Mouse (Mus musculus): ENCODE results near the gene Stard9. TPM values are rescaled to one million over a fixed set of nuclear protein-coding genes. Genes with fewer than 3 reads are reported as not detected.
"Not testable (repeated sequence)": the region's sequence is repeated elsewhere in the genome, so short reads cannot be mapped to it uniquely, and the experiment has no call there.

The Stard9 gene
- polyA plus RNA-seq, 1 experiment from 2014 or later = 4.3 TPM

GRCm38 (mm10) chr2:120656711-120657110, 27.8 kb downstream of the Stard9 start:
- Histone ChIP-seq H3K36me3 (no peaks in the 10 kb centered on the region), H3K9ac (no peak overlapping the region), H3K4me1 (no peaks in the 10 kb centered on the region), H3K9me3 (no peaks in the 10 kb centered on the region), H3K4me3 (replicated peaks) (no peak overlapping the region), H3K27me3 (replicated peaks) (no peaks in the 10 kb centered on the region), H3K27ac (no peak overlapping the region), H3K4me2 (no peak overlapping the region)
- 89% methylated on average over 2 of the region's 2 CpGs for WGBS
- ATAC-seq (ENCODE audit: insufficient read depth, low FRiP score, low read depth) = peak; percentile 68; the same call in 1 of the 2 replicates

GRCm38 (mm10) chr2:120658486-120658885, 29.6 kb downstream of the Stard9 start:
- WGBS = 72% methylated on average over 5 of the region's 5 CpGs
- Histone ChIP-seq H3K4me2 (no peak overlapping the region), H3K9me3 (no peaks in the 10 kb centered on the region), H3K27me3 (replicated peaks) (no peaks in the 10 kb centered on the region), H3K4me1 (no peaks in the 10 kb centered on the region), H3K9ac (no peak overlapping the region), H3K36me3 (no peaks in the 10 kb centered on the region), H3K27ac (no peak overlapping the region), H3K4me3 (replicated peaks) (no peak overlapping the region)
- ATAC-seq (ENCODE audit: insufficient read depth, low FRiP score, low read depth) = no peak

- no peak overlapping the region for H3K4me2 ChIP-seq
- H3K27ac ChIP-seq = no peak overlapping the region
- no peak for ATAC-seq (ENCODE audit: insufficient read depth, low FRiP score, low read depth)
- H3K4me1 ChIP-seq = no peaks in the 10 kb centered on the region
- no peaks in the 10 kb centered on the region for H3K27me3 ChIP-seq (replicated peaks)
- H3K4me3 ChIP-seq (replicated peaks) = no peak overlapping the region
- no peaks in the 10 kb centered on the region for H3K9me3 ChIP-seq
- no peak overlapping the region for H3K9ac ChIP-seq
- no peaks in the 10 kb centered on the region for H3K36me3 ChIP-seq
Measured at GRCm38 (mm10) chr2:120659318-120659717, 30.4 kb downstream of the Stard9 start.

- no peak overlapping the region for H3K27ac ChIP-seq
Measured at GRCm38 (mm10) chr2:120660486-120661078, 31.7 kb downstream of the Stard9 start.

GRCm38 (mm10) chr2:120662766-120663165, 33.8 kb downstream of the Stard9 start:
- Histone ChIP-seq H3K9ac (no peak overlapping the region), H3K27ac (no peak overlapping the region), H3K4me2 (no peak overlapping the region), H3K4me1 (no peaks in the 10 kb centered on the region), H3K4me3 (replicated peaks) (no peak overlapping the region), H3K36me3 (no peaks in the 10 kb centered on the region), H3K9me3 (no peaks in the 10 kb centered on the region), H3K27me3 (replicated peaks) (no peaks in the 10 kb centered on the region)
- no peak for ATAC-seq (ENCODE audit: insufficient read depth, low FRiP score, low read depth)

More at GRCm38 (mm10) chr2:120660486-120661078, 31.7 kb downstream of the Stard9 start:
- 68% methylated on average over 5 of the region's 5 CpGs for WGBS
- ATAC-seq (ENCODE audit: insufficient read depth, low FRiP score, low read depth) = no peak; the same call in 1 of the 2 replicates
- Histone ChIP-seq H3K4me1 (no peaks in the 10 kb centered on the region), H3K9ac (no peak overlapping the region), H3K9me3 (no peaks in the 10 kb centered on the region), H3K4me3 (replicated peaks) (no peak overlapping the region), H3K4me2 (no peak overlapping the region), H3K27me3 (replicated peaks) (no peaks in the 10 kb centered on the region), H3K36me3 (no peaks in the 10 kb centered on the region)

- WGBS = 70% methylated on average over 3 of the region's 3 CpGs
- Histone ChIP-seq H3K4me2 (no peak overlapping the region), H3K9me3 (no peaks in the 10 kb centered on the region), H3K4me1 (no peaks in the 10 kb centered on the region), H3K4me3 (replicated peaks) (no peak overlapping the region), H3K27me3 (replicated peaks) (no peaks in the 10 kb centered on the region), H3K27ac (no peak overlapping the region), H3K36me3 (no peaks in the 10 kb centered on the region), H3K9ac (no peak overlapping the region)
- ATAC-seq (ENCODE audit: insufficient read depth, low FRiP score, low read depth) = no peak
Measured at GRCm38 (mm10) chr2:120663491-120664154, 34.7 kb downstream of the Stard9 start.

- no peaks in the 10 kb centered on the region for H3K27me3 ChIP-seq (replicated peaks)
- H3K4me3 ChIP-seq (replicated peaks) = no peak overlapping the region
- no peaks in the 10 kb centered on the region for H3K9me3 ChIP-seq
- no peak overlapping the region for H3K9ac ChIP-seq
- no peak for ATAC-seq (ENCODE audit: insufficient read depth, low FRiP score, low read depth)
- H3K36me3 ChIP-seq = no peaks in the 10 kb centered on the region
- no peaks in the 10 kb centered on the region for H3K4me1 ChIP-seq
- WGBS = 86% methylated on average over 2 of the region's 2 CpGs
- no peak overlapping the region for H3K4me2 ChIP-seq
- H3K27ac ChIP-seq = no peak overlapping the region
Measured at GRCm38 (mm10) chr2:120667446-120667845, 38.5 kb downstream of the Stard9 start.

- Histone ChIP-seq H3K36me3 (no peaks in the 10 kb centered on the region), H3K4me3 (replicated peaks) (no peak overlapping the region), H3K9me3 (no peaks in the 10 kb centered on the region), H3K27me3 (replicated peaks) (no peaks in the 10 kb centered on the region), H3K4me2 (no peak overlapping the region), H3K9ac (no peak overlapping the region), H3K27ac (no peak overlapping the region), H3K4me1 (no peaks in the 10 kb centered on the region)
- ATAC-seq (ENCODE audit: insufficient read depth, low FRiP score, low read depth) = no peak
- WGBS = 64% methylated on average over 2 of the region's 2 CpGs
Measured at GRCm38 (mm10) chr2:120670253-120670652, 41.3 kb downstream of the Stard9 start.

- 77% methylated on average over 7 of the region's 7 CpGs for WGBS
- H3K27me3 ChIP-seq (replicated peaks); H3K36me3 ChIP-seq; H3K27ac ChIP-seq; H3K4me1 ChIP-seq; H3K4me3 ChIP-seq (replicated peaks); H3K9ac ChIP-seq; H3K9me3 ChIP-seq; H3K4me2 ChIP-seq; ATAC-seq (ENCODE audit: insufficient read depth, low FRiP score, low read depth): not testable (repeated sequence)
Measured at GRCm38 (mm10) chr2:120681151-120681550, 52.2 kb downstream of the Stard9 start.

- Histone ChIP-seq H3K27ac (no peak overlapping the region), H3K9me3 (no peaks in the 10 kb centered on the region), H3K4me3 (replicated peaks) (no peak overlapping the region), H3K27me3 (replicated peaks) (no peaks in the 10 kb centered on the region), H3K4me2 (no peak overlapping the region), H3K36me3 (peaks cover 13% of the 10 kb centered on the region; the same call in 1 of the 2 replicates), H3K4me1 (no peaks in the 10 kb centered on the region), H3K9ac (no peak overlapping the region)
- 76% methylated on average over 5 of the region's 5 CpGs for WGBS
- peak; percentile 53; the same call in 1 of the 2 replicates for ATAC-seq (ENCODE audit: insufficient read depth, low FRiP score, low read depth)
Measured at GRCm38 (mm10) chr2:120697767-120698166, 68.8 kb downstream of the Stard9 start.

- WGBS = 85% methylated on average over 3 of the region's 3 CpGs
- H3K36me3 ChIP-seq = peaks cover 11% of the 10 kb centered on the region; the same call in 1 of the 2 replicates
Measured at GRCm38 (mm10) chr2:120700379-120700885, 71.5 kb downstream of the Stard9 start.

GRCm38 (mm10) chr2:120702675-120703074, 73.8 kb downstream of the Stard9 start:
- 71% methylated on average over 5 of the region's 5 CpGs for WGBS

More at GRCm38 (mm10) chr2:120700379-120700885, 71.5 kb downstream of the Stard9 start:
- ATAC-seq (ENCODE audit: insufficient read depth, low FRiP score, low read depth) = no peak
- no peaks in the 10 kb centered on the region for H3K9me3 ChIP-seq
- H3K9ac ChIP-seq = no peak overlapping the region
- H3K4me1 ChIP-seq = no peaks in the 10 kb centered on the region
- H3K27ac ChIP-seq = no peak overlapping the region
- H3K4me2 ChIP-seq = no peak overlapping the region
- no peaks in the 10 kb centered on the region for H3K27me3 ChIP-seq (replicated peaks)
- H3K4me3 ChIP-seq (replicated peaks) = no peak overlapping the region

More at GRCm38 (mm10) chr2:120702675-120703074, 73.8 kb downstream of the Stard9 start:
- Histone ChIP-seq H3K4me2 (no peak overlapping the region), H3K27me3 (replicated peaks) (no peaks in the 10 kb centered on the region), H3K9me3 (no peaks in the 10 kb centered on the region), H3K4me3 (replicated peaks) (no peak overlapping the region), H3K36me3 (peaks cover 11% of the 10 kb centered on the region; the same call in 1 of the 2 replicates), H3K4me1 (no peaks in the 10 kb centered on the region), H3K9ac (no peak overlapping the region), H3K27ac (no peak overlapping the region)
- ATAC-seq (ENCODE audit: insufficient read depth, low FRiP score, low read depth) = no peak

Measured in stomach, embryonic 15.5 days (tissue).